Mouse (Mus musculus): ENCODE measurements around the gene Lrrc74a. TPM values are rescaled to one million over a fixed set of nuclear protein-coding genes. Genes with fewer than 3 reads are reported as not detected.

Lrrc74a gene
- 0.08 TPM in 1 of 2 replicates, not detected in the other for polyA plus RNA-seq (2012; rRNA removed)

DNA sequence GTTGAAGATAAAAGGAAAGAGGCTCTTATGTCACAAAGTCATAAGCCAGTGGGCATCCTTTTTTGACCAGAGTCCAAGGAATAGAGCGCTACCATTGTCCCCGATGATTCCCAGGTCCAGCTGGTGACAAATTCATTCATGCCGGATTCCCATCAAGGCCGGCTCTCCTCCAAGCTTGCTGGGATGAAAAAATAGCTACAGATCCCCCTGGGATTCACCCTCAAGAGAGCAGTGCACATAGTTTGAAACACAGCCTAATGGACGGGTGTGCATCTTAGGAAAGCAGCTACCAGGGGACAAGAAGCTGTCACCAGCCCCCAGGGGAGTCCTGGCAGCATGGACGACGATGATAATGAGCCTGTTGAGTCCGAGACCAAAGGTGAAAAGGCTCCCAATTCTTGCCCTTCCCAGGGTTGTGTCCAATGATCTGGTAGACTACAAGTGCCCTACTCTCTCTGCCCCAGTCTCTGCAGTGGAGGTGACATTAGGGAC lies at the start of gene Lrrc74a:
Gene Lrrc74a, plus strand, starts transcription at position 51 of the 492 bp plus-strand sequence.
- no peak for TF ChIP-seq POLR2A (IDR thresholded peaks at IDR 0.05; ENCODE audit: control insufficient read depth, extremely low read depth, insufficient read depth, low read length, poor library complexity)
- no peak for TF ChIP-seq CTCF (IDR thresholded peaks at IDR 0.05; ENCODE audit: borderline replicate concordance, control insufficient read depth, extremely low read depth, insufficient read depth, low read length, poor library complexity)
- H3K27me3 ChIP-seq (ENCODE audit: control insufficient read depth, insufficient read depth, low read length): no peaks in the 10 kb centered on the region
- H3K27ac ChIP-seq (ENCODE audit: control insufficient read depth, insufficient read depth, low read length): no peak within 1 kb of the TSS
- H3K4me3 ChIP-seq (ENCODE audit: control insufficient read depth, insufficient read depth, low read length): no peak within 1 kb of the TSS
- 94% methylated on average over 8 of the region's 8 CpGs for WGBS
- no peak for DNase-seq
- no peaks in the 10 kb centered on the region for H3K4me1 ChIP-seq (replicated peaks; ENCODE audit: control insufficient read depth, insufficient read depth, low read length)
- no peaks in the 10 kb centered on the region for H3K36me3 ChIP-seq (ENCODE audit: control insufficient read depth, insufficient read depth, low read length)

DNA sequence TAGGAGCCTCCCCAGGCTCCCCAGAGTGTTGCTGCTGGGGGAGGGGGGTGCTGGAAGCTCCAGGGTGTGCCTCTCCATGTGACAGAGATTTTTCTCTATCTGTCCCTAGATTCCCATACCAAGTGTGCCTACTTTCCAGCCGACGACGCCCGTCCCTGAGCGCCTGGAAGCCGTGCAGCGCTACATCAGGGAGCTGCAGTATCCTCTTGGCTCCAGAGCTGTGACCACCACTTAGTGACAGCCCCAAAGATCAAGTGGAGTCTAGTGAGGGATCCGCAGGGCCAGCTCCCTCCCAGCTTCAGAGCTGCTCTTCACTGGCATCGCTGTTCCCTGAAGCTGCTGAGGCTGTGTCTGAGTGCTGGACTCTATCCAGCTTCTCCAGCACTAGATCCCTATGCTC lies 48.9 kb upstream of the Lrrc74a start:
- WGBS: 96% methylated on average over 9 of the region's 9 CpGs
- TF ChIP-seq CTCF (IDR thresholded peaks at IDR 0.05; ENCODE audit: borderline replicate concordance, control insufficient read depth, extremely low read depth, insufficient read depth, low read length, poor library complexity) (no peak), POLR2A (IDR thresholded peaks at IDR 0.05; ENCODE audit: control insufficient read depth, extremely low read depth, insufficient read depth, low read length, poor library complexity) (no peak)
- Histone ChIP-seq H3K4me3 (ENCODE audit: control insufficient read depth, insufficient read depth, low read length) (no peak overlapping the region), H3K27ac (ENCODE audit: control insufficient read depth, insufficient read depth, low read length) (no peak overlapping the region), H3K36me3 (ENCODE audit: control insufficient read depth, insufficient read depth, low read length) (no peaks in the 10 kb centered on the region), H3K27me3 (ENCODE audit: control insufficient read depth, insufficient read depth, low read length) (no peaks in the 10 kb centered on the region), H3K4me1 (replicated peaks; ENCODE audit: control insufficient read depth, insufficient read depth, low read length) (peaks cover 11% of the 10 kb centered on the region)
- DNase-seq: no peak

DNA sequence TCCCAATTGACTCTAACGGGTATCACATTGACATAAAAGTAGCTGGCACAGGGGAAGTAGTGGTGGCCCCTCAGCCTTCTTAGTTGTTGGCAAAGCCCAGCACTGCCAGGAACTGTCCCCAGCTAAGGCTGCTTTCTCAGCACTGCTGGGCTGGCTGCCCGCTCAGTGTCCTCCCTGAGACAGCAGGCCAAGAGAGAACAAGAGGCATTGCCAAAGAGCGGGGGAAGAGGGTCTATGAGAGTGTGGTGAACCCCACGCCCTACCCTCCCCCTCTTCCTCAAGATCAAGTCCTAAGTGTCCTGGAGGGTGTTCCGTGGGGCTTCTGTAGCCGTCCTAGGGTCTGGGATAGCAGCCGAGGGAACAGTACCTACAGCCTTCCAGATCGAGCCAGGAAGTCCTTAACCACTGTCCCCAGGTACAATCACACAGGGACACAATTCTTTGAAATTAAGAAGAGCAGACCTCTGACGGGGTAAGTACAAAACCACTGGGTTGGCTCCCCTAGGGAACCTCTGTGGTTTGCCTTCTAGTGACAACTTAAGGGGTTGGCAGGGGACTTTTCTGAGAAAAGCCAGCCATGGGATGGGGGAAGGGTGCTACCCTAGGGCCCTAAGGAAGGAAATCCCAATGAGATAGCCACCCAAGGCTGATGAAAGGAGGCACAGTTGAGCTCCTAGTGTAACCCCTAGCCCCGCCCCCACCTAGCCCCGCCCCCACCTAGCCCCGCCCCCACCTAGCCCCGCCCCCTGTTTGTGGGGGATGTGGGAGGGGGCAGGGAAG lies 47.4 kb upstream of the Lrrc74a start:
- DNase-seq: no peak
- no peak overlapping the region for H3K27ac ChIP-seq (ENCODE audit: control insufficient read depth, insufficient read depth, low read length)
- no peak overlapping the region for H3K4me3 ChIP-seq (ENCODE audit: control insufficient read depth, insufficient read depth, low read length)
- H3K4me1 ChIP-seq (replicated peaks; ENCODE audit: control insufficient read depth, insufficient read depth, low read length): peaks cover 15% of the 10 kb centered on the region
- 9% methylated on average over 13 of the region's 13 CpGs for WGBS
- no peak for TF ChIP-seq CTCF (IDR thresholded peaks at IDR 0.05; ENCODE audit: borderline replicate concordance, control insufficient read depth, extremely low read depth, insufficient read depth, low read length, poor library complexity)
- TF ChIP-seq POLR2A (IDR thresholded peaks at IDR 0.05; ENCODE audit: control insufficient read depth, extremely low read depth, insufficient read depth, low read length, poor library complexity): no peak
- H3K36me3 ChIP-seq (ENCODE audit: control insufficient read depth, insufficient read depth, low read length): no peaks in the 10 kb centered on the region
- H3K27me3 ChIP-seq (ENCODE audit: control insufficient read depth, insufficient read depth, low read length): no peaks in the 10 kb centered on the region

DNA sequence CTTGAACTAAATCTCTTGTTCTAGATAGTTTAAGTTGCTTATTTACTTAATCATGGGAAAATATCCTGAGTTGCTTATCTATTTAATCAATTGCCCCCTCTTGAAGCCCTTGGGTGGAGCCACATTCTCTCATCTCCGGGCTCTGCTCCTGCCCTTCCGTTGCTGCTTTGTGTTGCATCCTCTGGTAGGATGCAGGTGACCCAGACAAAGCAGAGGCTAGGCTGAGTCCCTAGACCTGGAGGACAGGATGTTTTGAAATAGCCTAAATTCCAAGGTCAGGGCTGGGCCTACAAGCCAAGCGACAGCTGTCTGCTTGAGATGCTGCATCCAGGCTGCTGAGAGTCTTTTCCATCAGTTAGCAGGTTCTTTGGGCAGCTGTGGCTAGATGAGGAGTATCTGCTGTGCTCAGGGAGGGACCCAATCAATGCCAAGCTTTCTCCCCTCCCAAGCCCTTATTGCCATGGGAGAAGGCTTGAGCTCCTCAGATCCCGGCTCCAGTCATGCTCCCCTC lies 46.7 kb upstream of the Lrrc74a start:
- peaks cover 16% of the 10 kb centered on the region for H3K4me1 ChIP-seq (replicated peaks; ENCODE audit: control insufficient read depth, insufficient read depth, low read length)
- no peaks in the 10 kb centered on the region for H3K36me3 ChIP-seq (ENCODE audit: control insufficient read depth, insufficient read depth, low read length)
- H3K27ac ChIP-seq (ENCODE audit: control insufficient read depth, insufficient read depth, low read length): no peak overlapping the region

DNA sequence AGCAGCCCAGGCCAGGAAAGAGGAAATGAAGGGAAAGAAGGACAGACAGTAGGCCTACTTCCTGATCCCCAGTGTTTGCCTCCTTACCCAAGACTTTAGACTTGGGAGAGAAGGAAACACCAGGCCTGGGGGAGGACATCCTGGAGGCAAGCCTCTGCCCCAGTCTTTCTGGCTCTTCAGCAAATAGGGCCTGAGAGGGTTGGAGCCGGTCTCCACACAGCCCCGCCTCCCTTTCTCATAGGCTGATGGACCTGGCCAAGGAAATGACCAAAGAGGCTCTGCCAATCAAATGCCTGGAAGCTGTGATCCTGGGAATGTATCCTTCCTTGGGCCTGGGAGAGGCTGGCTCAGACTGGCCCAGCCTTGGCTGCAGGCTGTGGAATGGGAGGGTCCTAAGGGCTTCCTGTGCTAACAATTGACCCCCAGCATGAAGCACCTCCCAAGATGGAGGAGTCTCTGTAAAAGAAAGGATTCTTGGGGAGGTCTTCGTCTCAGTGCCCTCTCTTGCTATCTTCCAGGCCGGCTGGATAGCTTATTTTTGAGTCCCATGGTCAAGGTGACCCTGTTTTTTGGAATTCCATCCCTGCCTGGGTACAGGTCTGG lies 46.1 kb upstream of the Lrrc74a start:
- Histone ChIP-seq H3K4me3 (ENCODE audit: control insufficient read depth, insufficient read depth, low read length) (no peak overlapping the region), H3K4me1 (replicated peaks; ENCODE audit: control insufficient read depth, insufficient read depth, low read length) (peaks cover 22% of the 10 kb centered on the region), H3K27ac (ENCODE audit: control insufficient read depth, insufficient read depth, low read length) (no peak overlapping the region), H3K36me3 (ENCODE audit: control insufficient read depth, insufficient read depth, low read length) (no peaks in the 10 kb centered on the region), H3K27me3 (ENCODE audit: control insufficient read depth, insufficient read depth, low read length) (no peaks in the 10 kb centered on the region)
- DNase-seq: no peak
- 95% methylated on average over 4 of the region's 4 CpGs for WGBS
- TF ChIP-seq CTCF (IDR thresholded peaks at IDR 0.05; ENCODE audit: borderline replicate concordance, control insufficient read depth, extremely low read depth, insufficient read depth, low read length, poor library complexity) (no peak), POLR2A (IDR thresholded peaks at IDR 0.05; ENCODE audit: control insufficient read depth, extremely low read depth, insufficient read depth, low read length, poor library complexity) (no peak)

More for the DNA sequence above, 46.7 kb upstream of the Lrrc74a start:
- no peak for TF ChIP-seq CTCF (IDR thresholded peaks at IDR 0.05; ENCODE audit: borderline replicate concordance, control insufficient read depth, extremely low read depth, insufficient read depth, low read length, poor library complexity)
- no peak for TF ChIP-seq POLR2A (IDR thresholded peaks at IDR 0.05; ENCODE audit: control insufficient read depth, extremely low read depth, insufficient read depth, low read length, poor library complexity)
- WGBS: 38% methylated on average over 4 of the region's 4 CpGs
- Histone ChIP-seq H3K27me3 (ENCODE audit: control insufficient read depth, insufficient read depth, low read length) (no peaks in the 10 kb centered on the region), H3K4me3 (ENCODE audit: control insufficient read depth, insufficient read depth, low read length) (no peak overlapping the region)
- DNase-seq: no peak

DNA sequence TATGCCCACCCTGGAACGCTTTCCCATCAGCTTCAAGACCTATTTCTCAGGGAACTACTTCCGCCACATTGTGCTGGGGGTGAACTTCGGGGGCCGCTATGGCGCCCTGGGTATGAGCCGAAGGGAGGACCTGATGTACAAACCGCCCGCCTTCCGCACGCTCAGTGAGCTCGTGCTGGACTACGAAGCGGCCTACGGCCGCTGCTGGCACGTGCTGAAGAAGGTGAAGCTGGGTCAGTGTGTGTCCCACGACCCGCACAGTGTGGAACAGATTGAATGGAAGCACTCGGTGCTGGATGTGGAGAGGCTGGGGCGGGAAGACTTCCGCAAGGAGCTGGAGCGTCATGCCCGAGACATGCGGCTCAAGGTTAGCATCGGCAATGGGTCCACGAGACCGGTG lies 45.3 kb upstream of the Lrrc74a start:
- WGBS: 98% methylated on average over 27 of the region's 27 CpGs
- no peaks in the 10 kb centered on the region for H3K27me3 ChIP-seq (ENCODE audit: control insufficient read depth, insufficient read depth, low read length)
- no peak for DNase-seq
- no peaks in the 10 kb centered on the region for H3K36me3 ChIP-seq (ENCODE audit: control insufficient read depth, insufficient read depth, low read length)
- H3K4me3 ChIP-seq (ENCODE audit: control insufficient read depth, insufficient read depth, low read length): no peak overlapping the region
- peaks cover 28% of the 10 kb centered on the region for H3K4me1 ChIP-seq (replicated peaks; ENCODE audit: control insufficient read depth, insufficient read depth, low read length)
- TF ChIP-seq CTCF (IDR thresholded peaks at IDR 0.05; ENCODE audit: borderline replicate concordance, control insufficient read depth, extremely low read depth, insufficient read depth, low read length, poor library complexity) (no peak), POLR2A (IDR thresholded peaks at IDR 0.05; ENCODE audit: control insufficient read depth, extremely low read depth, insufficient read depth, low read length, poor library complexity) (no peak)
- H3K27ac ChIP-seq (ENCODE audit: control insufficient read depth, insufficient read depth, low read length): no peak overlapping the region
